In the genomic region with DNA sequence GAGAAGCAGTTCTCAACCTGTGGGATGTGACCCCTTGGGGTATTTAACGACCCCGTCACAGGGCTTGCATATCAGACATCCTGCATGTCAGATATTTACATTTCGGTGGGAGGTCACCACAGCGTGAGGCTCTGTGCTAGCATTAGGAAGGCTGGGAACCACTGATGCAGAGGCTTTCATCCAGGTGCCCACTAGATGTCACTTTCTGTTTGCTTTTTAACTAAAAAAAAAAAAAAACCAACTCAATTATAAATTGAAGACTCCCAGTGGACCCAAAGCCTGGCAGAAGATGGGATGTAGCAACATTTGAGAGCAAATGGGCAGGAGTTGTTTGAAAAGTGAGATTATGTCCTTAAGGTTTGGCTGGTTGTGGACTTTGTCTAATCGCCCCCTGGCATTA, we compare ENCODE assay signal across 10 mouse cellular contexts. TPM values are rescaled to one million over a fixed set of nuclear protein-coding genes. Genes with fewer than 3 reads are reported as not detected.
DNase-seq lines count a peak whose midpoint lies in the region; ATAC-seq and TF ChIP-seq lines count a peak whose summit lies in the region.
"Had no signal": no experiment of that assay in that cellular context is flagged by ENCODE, and none has a peak within 500 bp of the region (broad histone marks: within the 10 kb centered on the region; RNA-seq: fewer than 3 reads in every experiment).

No protein-coding gene starts in this region.

- H3K9me3 ChIP-seq in hindbrain, embryonic 15.5 days, result no peaks in the 10 kb centered on the region
- H3K9me3 ChIP-seq: liver, embryonic 15.5 days; stomach, embryonic 15.5 days had no signal

- no peaks in the 10 kb centered on the region for H3K79me2 ChIP-seq in heart, adult 2 months (replicated peaks; ENCODE audit: control insufficient read depth, insufficient read depth, low read length)

- H3K4me1 ChIP-seq in heart, adult 2 months (ENCODE audit: control insufficient read depth, insufficient read depth, low read length), result no peaks in the 10 kb centered on the region; the same call in 1 of the 2 replicates
- peaks cover 6% of the 10 kb centered on the region for H3K4me1 ChIP-seq in hindbrain, embryonic 15.5 days (replicated peaks)
- H3K4me1 ChIP-seq: liver, embryonic 15.5 days; stomach, embryonic 15.5 days had no signal

- TF ChIP-seq EP300 in heart, adult 2 months (IDR thresholded peaks at IDR 0.05; ENCODE audit: insufficient read depth, low read depth, low read length), result no peak

- H3K27ac ChIP-seq in heart, adult 2 months, result peak overlapping the region; percentile 51
- no peak overlapping the region for H3K27ac ChIP-seq in hindbrain, embryonic 15.5 days (replicated peaks)
- H3K27ac ChIP-seq: liver, embryonic 15.5 days; stomach, embryonic 15.5 days had no signal

- H3K4me3 ChIP-seq in heart, adult 2 months, result no peak overlapping the region
- no peak overlapping the region for H3K4me3 ChIP-seq in hindbrain, embryonic 15.5 days
- H3K4me3 ChIP-seq: liver, embryonic 15.5 days; stomach, embryonic 15.5 days had no signal

- 20% methylated on average over 5 of the region's 5 CpGs for WGBS in heart, adult 2 months
- 16% methylated on average over 5 of the region's 5 CpGs for WGBS in hindbrain, embryonic 15.5 days

- DNase-seq in heart, adult 2 months, result peak in 1 of 2 experiments; percentile 31
- no peak for DNase-seq in heart, postnatal 25 days (ENCODE audit: low spot score)
- peak; percentile 23 for DNase-seq in A20 (ENCODE audit: low read depth, low spot score)
- DNase-seq in embryo, embryonic 10 days (ENCODE audit: low spot score), result peak; percentile 74
- DNase-seq in retina, embryonic 14.5 days (ENCODE audit: low spot score), result peak; percentile 61
- DNase-seq in spleen, adult 18-20 months, result no peak

- no peak overlapping the region for H3K4me2 ChIP-seq in hindbrain, embryonic 15.5 days
- H3K4me2 ChIP-seq: liver, embryonic 15.5 days; stomach, embryonic 15.5 days had no signal

- intact Hi-C loops in heart, adult 2 months (cut with DNase I), result loop anchor here (2.0 kb wide), 1 partner anchor 342 kb away; no protein-coding TSS in a partner anchor
- intact Hi-C loops in heart, postnatal 25 days (cut with DNase I), result loop anchor here (5.0 kb wide), 2 partner anchors 39 to 464 kb away; no protein-coding TSS in a partner anchor

- TF ChIP-seq CTCF in heart, adult 2 months (IDR thresholded peaks at IDR 0.05), result peak; percentile 64

- H3K36me3 ChIP-seq in heart, adult 2 months (ENCODE audit: control insufficient read depth, insufficient read depth, low read length), result no peaks in the 10 kb centered on the region
- H3K36me3 ChIP-seq in hindbrain, embryonic 15.5 days, result 0 out of 2 replicates have a peak, but pooled peaks cover 2% of the 10 kb centered on the region

- TF ChIP-seq POLR2A in heart, adult 2 months (IDR thresholded peaks at IDR 0.05; ENCODE audit: insufficient read depth, low read depth, low read length), result no peak

- no peak overlapping the region for H3K9ac ChIP-seq in heart, adult 2 months (ENCODE audit: low read depth, low read length)
- H3K9ac ChIP-seq in hindbrain, embryonic 15.5 days, result no peak overlapping the region
- H3K9ac ChIP-seq: liver, embryonic 15.5 days; stomach, embryonic 15.5 days had no signal

- peak; percentile 75 for ATAC-seq in hindbrain, embryonic 15.5 days (ENCODE audit: low FRiP score, low read depth)
- no peak for ATAC-seq in activated CD4-positive, CD25-positive, alpha-beta regulatory T cell, adult 4 months

- H3K27me3 ChIP-seq in heart, adult 2 months (ENCODE audit: control insufficient read depth, insufficient read depth, low read length), result no peaks in the 10 kb centered on the region
- no peaks in the 10 kb centered on the region for H3K27me3 ChIP-seq in hindbrain, embryonic 15.5 days
- H3K27me3 ChIP-seq: liver, embryonic 15.5 days; stomach, embryonic 15.5 days had no signal

RNA-seq across cellular contexts. Expression of gene Dut, which starts 16.1 kb away (rescaled TPM):
- 10 to 100 TPM; 27.4 to 27.5 TPM for total RNA-seq in heart, adult 2 months (2021)
- polyA plus RNA-seq in heart, adult 2 months (2012; rRNA removed), result 17.3 and 25.0 TPM in 2 replicates
- total RNA-seq in heart, postnatal 25 days (2021), result 10 to 100 TPM; 28.7 to 29.8 TPM
- 75.6 and 76.1 TPM in 2 replicates for polyA plus RNA-seq in hindbrain, embryonic 15.5 days (2015; fragmentation: Nextera tagmentation; extraction: Ambion mirVana)
- 10 to 100 TPM; 79.4 to 92.9 TPM for polyA plus RNA-seq in activated CD4-positive, CD25-positive, alpha-beta regulatory T cell, adult 4 months (2017; shearing (Covaris generic))

Comparison
In these comparisons a context has a peak if more than half of its experiments do, and no peak if none do; other contexts are left out.
1. DNase-seq: peak in A20 (single experiment), embryo, embryonic 10 days (single experiment) and retina, embryonic 14.5 days (single experiment); none in heart, postnatal 25 days (single experiment) and spleen, adult 18-20 months (0 of 2).